ENCODE assay signal across 9 mouse cellular contexts in the genomic region with DNA sequence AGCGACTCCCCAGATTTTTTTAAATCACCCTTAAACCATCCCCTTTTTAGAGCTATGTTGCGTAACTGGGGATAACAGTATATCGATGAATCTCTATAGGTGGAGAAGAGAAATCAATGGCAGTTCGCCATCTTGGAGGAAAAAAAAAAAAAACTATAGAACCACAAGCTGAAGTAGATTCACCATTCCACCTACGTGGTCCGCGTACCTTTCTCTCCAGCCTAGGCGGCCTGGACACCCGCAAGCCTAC. TPM values are rescaled to one million over a fixed set of nuclear protein-coding genes. Genes with fewer than 3 reads are reported as not detected.
DNase-seq lines count a peak whose midpoint lies in the region; ATAC-seq and TF ChIP-seq lines count a peak whose summit lies in the region.
"Had no signal": no experiment of that assay in that cellular context is flagged by ENCODE, and none has a peak within 500 bp of the region (broad histone marks: within the 10 kb centered on the region; RNA-seq: fewer than 3 reads in every experiment).

No protein-coding gene starts in this region.

- H3K4me2 ChIP-seq in CH12.LX (ENCODE audit: insufficient read depth, low read depth, poor library complexity, severe bottlenecking): peak overlapping the region; percentile 76
- peak overlapping the region; percentile 89 for H3K4me2 ChIP-seq in liver, embryonic 13.5 days

- H3K36me3 ChIP-seq in heart, adult 2 months (ENCODE audit: control insufficient read depth, insufficient read depth, low read length): peaks cover 4% of the 10 kb centered on the region; the same call in 1 of the 2 replicates
- peaks cover 4 to 32% of the 10 kb centered on the region in 2 experiments for H3K36me3 ChIP-seq in CH12.LX (replicated peaks in 1 of 2; ENCODE audit: control insufficient read depth in 1 of 2, insufficient read depth in 1 of 2, low read length in 1 of 2)
- peaks cover 36% of the 10 kb centered on the region for H3K36me3 ChIP-seq in forebrain, embryonic 10.5 days (replicated peaks)
- no peaks in the 10 kb centered on the region for H3K36me3 ChIP-seq in liver, embryonic 13.5 days
- H3K36me3 ChIP-seq: G1E had no signal

- in situ Hi-C loops in CH12.LX (cut with MboI; ENCODE audit: low pct_ligation_motif_present, low pct_unique_long_range_greater_than_20kb, low sequenced_read_pairs): loop anchor here (5.0 to 25.0 kb wide), 2 partner anchors 276 to 641 kb away; no protein-coding TSS in a partner anchor

- no peak for TF ChIP-seq RAD21 in CH12.LX (IDR thresholded peaks at IDR 0.05; ENCODE audit: low read depth, low read length)

- no peak for ATAC-seq in liver, embryonic 13.5 days (ENCODE audit: low read depth)

- H3K4me1 ChIP-seq in heart, adult 2 months (ENCODE audit: control insufficient read depth, insufficient read depth, low read length): peaks cover 2% of the 10 kb centered on the region; the same call in 1 of the 2 replicates
- peaks cover 0 to 12% of the 10 kb centered on the region in 2 experiments; a peak in 2 of 4 replicates for H3K4me1 ChIP-seq in CH12.LX (ENCODE audit: control insufficient read depth in 1 of 2, insufficient read depth in 2 of 2)
- H3K4me1 ChIP-seq in forebrain, embryonic 10.5 days: peaks cover 25% of the 10 kb centered on the region
- peaks cover 19% of the 10 kb centered on the region for H3K4me1 ChIP-seq in liver, embryonic 13.5 days (replicated peaks)

- no peak for DNase-seq in heart, adult 2 months
- no peak for DNase-seq in heart, postnatal 10 days
- peak; percentile 62 for DNase-seq in CH12.LX (ENCODE audit: extremely low read depth)
- no peak for DNase-seq in forebrain, embryonic 10.5 days (ENCODE audit: extremely low spot score, low spot score)
- no peak for DNase-seq in liver, embryonic 13.5 days
- no peak for DNase-seq in layer of hippocampus, adult 11-12 months (ENCODE audit: low spot score)
- no peak for DNase-seq in layer of hippocampus, adult 9-10 months (ENCODE audit: low spot score)
- no peak for DNase-seq in left cerebral cortex, postnatal 36 days (ENCODE audit: low spot score in 2 of 2)

- WGBS in heart, adult 2 months: 6% methylated on average over 9 of the region's 9 CpGs
- WGBS in forebrain, embryonic 10.5 days: 2% methylated on average over 9 of the region's 9 CpGs
- 11% methylated on average over 9 of the region's 9 CpGs for WGBS in liver, embryonic 13.5 days (ENCODE audit: insufficient replicate concordance)

- H3K9ac ChIP-seq in heart, adult 2 months (ENCODE audit: low read depth, low read length): peak overlapping the region; percentile 93
- H3K9ac ChIP-seq in CH12.LX (ENCODE audit: insufficient read depth, low read depth): peak overlapping the region; percentile 64
- peak overlapping the region; percentile 55 for H3K9ac ChIP-seq in liver, embryonic 13.5 days

- dilution Hi-C loops in CH12.LX (cut with MboI; ENCODE audit: extremely low pct_ligation_motif_present, extremely low pct_unique_long_range_greater_than_20kb, low sequenced_read_pairs): no loop called here

- no peaks in the 10 kb centered on the region for H3K79me2 ChIP-seq in heart, adult 2 months (replicated peaks; ENCODE audit: control insufficient read depth, insufficient read depth, low read length)
- no peaks in the 10 kb centered on the region; the same call in 1 of the 2 replicates for H3K79me2 ChIP-seq in CH12.LX (replicated peaks; ENCODE audit: control insufficient read depth, extremely low read depth, insufficient read depth, poor library complexity, severe bottlenecking)

- H3K9me3 ChIP-seq in CH12.LX (replicated peaks; ENCODE audit: low read length): peaks cover 8% of the 10 kb centered on the region
- H3K9me3 ChIP-seq in forebrain, embryonic 10.5 days: peaks cover 5% of the 10 kb centered on the region; the same call in 1 of the 2 replicates
- H3K9me3 ChIP-seq in liver, embryonic 13.5 days (replicated peaks): no peaks in the 10 kb centered on the region

- TF ChIP-seq EP300 in heart, adult 2 months (IDR thresholded peaks at IDR 0.05; ENCODE audit: insufficient read depth, low read depth, low read length): no peak
- TF ChIP-seq EP300 in CH12.LX (IDR thresholded peaks at IDR 0.05; ENCODE audit: low read length): no peak

- H3K27me3 ChIP-seq in heart, adult 2 months (ENCODE audit: control insufficient read depth, insufficient read depth, low read length): no peaks in the 10 kb centered on the region
- H3K27me3 ChIP-seq in CH12.LX (replicated peaks): no peaks in the 10 kb centered on the region
- H3K27me3 ChIP-seq in forebrain, embryonic 10.5 days (ENCODE audit: poor library complexity, severe bottlenecking): no peaks in the 10 kb centered on the region
- peaks cover 32% of the 10 kb centered on the region for H3K27me3 ChIP-seq in liver, embryonic 13.5 days

- intact Hi-C loops in heart, adult 2 months (cut with DNase I): loop anchor here (5.0 to 10.0 kb wide), 5 partner anchors 109 to 731 kb away; a partner anchor contains a TSS
- intact Hi-C loops in heart, postnatal 10 days (cut with DNase I): loop anchor here (5.0 kb wide), 3 partner anchors 109 to 681 kb away; a partner anchor contains a TSS
- intact Hi-C loops in left cerebral cortex, postnatal 36 days (cut with DNase I): loop anchor here (1.0 to 10.0 kb wide), 5 partner anchors 66 to 1158 kb away; a partner anchor contains a TSS

- peak overlapping the region; percentile 64 for H3K27ac ChIP-seq in heart, adult 2 months
- H3K27ac ChIP-seq in CH12.LX (ENCODE audit: insufficient read depth, low read depth): no peak overlapping the region
- peak overlapping the region; percentile 98 for H3K27ac ChIP-seq in forebrain, embryonic 10.5 days
- no peak overlapping the region for H3K27ac ChIP-seq in liver, embryonic 13.5 days

- TF ChIP-seq CTCF in heart, adult 2 months (IDR thresholded peaks at IDR 0.05): no peak
- no peak for TF ChIP-seq CTCF in CH12.LX (conservative IDR thresholded peaks at IDR 0.05 in 1 of 2, IDR thresholded peaks at IDR 0.05 in 1 of 2; ENCODE audit: low read depth in 2 of 2, low read length in 2 of 2)

- H3K4me3 ChIP-seq in heart, adult 2 months: peak overlapping the region; percentile 78
- peak overlapping the region; percentile 57 to 88 (median 84) for H3K4me3 ChIP-seq in CH12.LX (replicated peaks in 1 of 3; ENCODE audit: low read depth in 2 of 3, low read length in 2 of 3, poor library complexity in 1 of 3)
- H3K4me3 ChIP-seq in forebrain, embryonic 10.5 days: peak overlapping the region; percentile 94
- peak overlapping the region; percentile 69 for H3K4me3 ChIP-seq in liver, embryonic 13.5 days (replicated peaks)

- no peak for TF ChIP-seq POLR2A in heart, adult 2 months (IDR thresholded peaks at IDR 0.05; ENCODE audit: insufficient read depth, low read depth, low read length)
- TF ChIP-seq POLR2A in CH12.LX (IDR thresholded peaks at IDR 0.05; ENCODE audit: low read depth, low read length): no peak

TF ChIP-seq in CH12.LX, 34 proteins besides CTCF, POLR2A, EP300 and RAD21:
- TF ChIP-seq SMC3 (IDR thresholded peaks at IDR 0.05; ENCODE audit: low read depth, low read length) (no peak), ZNF384 (IDR thresholded peaks at IDR 0.05; ENCODE audit: low read depth, low read length) (peak; percentile 81), UBTF (IDR thresholded peaks at IDR 0.05; ENCODE audit: low read depth, low read length) (no peak)

RNA-seq across cellular contexts. Expression of a gene that starts 1.3 kb away (rescaled TPM):
- 10 to 100 TPM; 36.2 to 37.0 TPM for total RNA-seq in heart, adult 2 months (2021)
- 26.9 and 55.6 TPM in 2 replicates for polyA plus RNA-seq in heart, adult 2 months (2012; rRNA removed)
- 10 to 100 TPM; 30.1 to 35.2 TPM for total RNA-seq in heart, postnatal 10 days (2021)
- total RNA-seq in CH12.LX (2012; rRNA removed) (19.1 and 24.4 TPM in 2 replicates), CH12.LX (2014; rRNA removed) (197 and 206 TPM in 2 replicates)
- polyA plus RNA-seq in CH12.LX (2012; ENCODE audit: insufficient read length, low read depth): 142 and 165 TPM in 2 replicates
- 161 and 167 TPM in 2 replicates for polyA plus RNA-seq in forebrain, embryonic 10.5 days (2016; fragmentation: Nextera tagmentation; extraction: Ambion mirVana)
- polyA plus RNA-seq in liver, embryonic 13.5 days (2015; fragmentation: Nextera tagmentation; extraction: Ambion mirVana): 7.5 and 8.6 TPM in 2 replicates
- total RNA-seq in left cerebral cortex, postnatal 36 days (2021): 100 to 1,000 TPM; 472 to 521 TPM
- total RNA-seq: G1E had no signal
- polyA plus RNA-seq: G1E had no signal

Comparison
In these comparisons a context has a peak if more than half of its experiments do, and no peak if none do; other contexts are left out.
1. H3K27ac ChIP-seq: peak in heart, adult 2 months (single experiment) and forebrain, embryonic 10.5 days (single experiment); none in CH12.LX (single experiment) and liver, embryonic 13.5 days (single experiment).
2. Peak in every context shown above with its lines, with median percentiles within 50 percentile points of each other: H3K4me3 ChIP-seq and H3K9ac ChIP-seq.